Mouse (Mus musculus) c-Kit-negative CD71-positive TER-119-positive erythroid progenitor cells, embryonic 14.5 days (primary cell): ENCODE results near the gene Prdm1.

Experiments
- DNase-seq: peaks from one replicate; pipeline ENCODE4 v3.0.0-alpha.2; 2013; ENCODE audit warnings: low read depth, low spot score

The Prdm1 gene

DNA sequence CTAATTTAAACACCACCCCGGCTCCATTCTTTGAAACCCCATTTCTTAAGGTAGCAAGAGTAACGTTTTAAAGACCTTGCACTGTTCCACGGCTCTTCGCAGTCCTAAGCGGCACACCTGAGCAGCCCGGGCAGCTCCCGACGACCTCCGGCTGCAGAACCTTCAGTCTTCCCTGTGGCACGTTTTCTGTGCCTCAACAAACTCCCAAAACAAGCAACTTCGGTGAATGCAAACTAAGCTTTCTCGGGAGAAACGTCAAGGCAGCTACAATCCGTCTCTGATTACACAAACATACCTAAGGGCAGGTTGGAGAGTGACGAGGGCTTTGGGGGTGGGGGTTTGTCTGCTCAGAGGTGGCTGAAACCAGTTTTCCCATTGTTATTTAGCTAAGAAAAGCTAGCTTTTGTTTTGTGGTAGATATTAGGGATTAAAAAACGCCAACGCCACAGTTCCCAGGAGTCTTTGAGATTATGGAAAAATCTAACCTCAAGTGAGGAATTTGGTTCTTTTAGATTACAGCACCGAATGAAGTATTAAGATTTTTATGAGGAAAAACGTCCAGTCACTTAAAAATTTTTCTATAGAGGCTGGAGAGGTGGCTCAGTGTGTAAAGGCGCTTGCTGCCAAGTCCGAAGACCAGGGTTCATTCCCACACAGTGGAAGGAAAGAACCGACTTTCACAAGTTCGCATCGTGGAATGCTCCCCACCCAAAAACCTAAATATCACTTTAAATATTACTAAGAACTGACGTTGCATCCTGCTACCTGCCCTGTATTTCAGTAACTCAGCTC is at the start of gene Prdm1:
Prdm1 (minus strand) TSS at position 211 of the 792 bp plus-strand sequence.
- DNase-seq: no peak

DNA sequence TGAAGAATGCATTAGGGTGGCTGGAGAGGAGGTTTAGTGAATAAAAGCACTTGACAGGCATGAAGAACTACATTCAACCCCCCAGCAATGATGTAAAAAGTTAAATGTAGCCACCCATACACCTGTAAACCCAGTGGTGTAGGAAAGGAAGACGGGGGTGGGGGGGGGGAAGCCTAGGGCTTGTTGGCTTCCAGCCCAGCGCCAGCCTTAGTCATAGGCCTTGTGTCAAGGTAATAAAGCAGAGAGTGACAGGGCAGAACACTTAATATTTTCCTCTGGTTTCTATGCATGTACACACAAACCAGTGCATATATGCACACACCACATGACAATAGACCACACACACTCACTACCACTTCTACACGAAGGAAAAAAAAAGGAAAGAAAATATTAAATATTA is 37.7 kb upstream of the Prdm1 start:
- no peak for DNase-seq

DNA sequence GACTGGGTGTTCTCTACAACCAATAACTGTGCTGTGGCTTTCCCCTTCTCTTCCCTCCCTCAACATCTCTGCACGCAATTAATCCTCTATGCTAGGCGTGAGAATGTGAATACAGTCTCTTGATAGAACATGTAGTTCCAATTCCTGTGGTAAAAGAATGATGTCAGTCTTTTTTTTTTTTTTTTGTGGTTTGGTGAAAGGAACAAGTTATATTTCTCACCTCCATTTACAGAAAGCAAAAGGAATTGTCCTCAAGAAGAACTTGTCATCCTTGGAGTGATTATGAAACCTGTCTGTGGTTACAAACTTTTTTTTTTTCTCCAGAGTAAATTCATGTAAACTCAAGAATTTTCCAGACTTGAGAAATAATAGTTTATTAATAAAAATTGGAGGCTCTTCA is 36.8 kb upstream of the Prdm1 start:
- no peak for DNase-seq

DNA sequence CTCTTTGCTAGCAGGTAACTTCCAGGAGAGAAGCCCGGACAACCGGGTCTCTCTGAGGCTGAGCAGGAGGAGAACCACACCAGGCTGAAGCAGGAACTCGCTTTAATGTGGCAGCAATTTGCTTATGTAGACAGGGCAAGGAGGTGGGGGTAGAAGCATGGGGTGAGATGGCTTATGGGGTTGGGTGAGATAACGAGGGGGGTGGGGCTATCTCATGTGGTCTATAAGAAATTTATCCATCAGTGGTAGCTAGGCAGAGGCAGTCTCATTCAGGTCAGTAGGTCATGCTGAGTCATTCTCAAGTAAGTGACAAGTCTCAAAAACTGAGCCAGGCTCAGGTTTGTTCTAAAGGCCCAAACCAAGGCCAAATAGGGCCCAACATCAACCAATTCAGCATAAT is 28.5 kb upstream of the Prdm1 start:
- peak; percentile 16 for DNase-seq

DNA sequence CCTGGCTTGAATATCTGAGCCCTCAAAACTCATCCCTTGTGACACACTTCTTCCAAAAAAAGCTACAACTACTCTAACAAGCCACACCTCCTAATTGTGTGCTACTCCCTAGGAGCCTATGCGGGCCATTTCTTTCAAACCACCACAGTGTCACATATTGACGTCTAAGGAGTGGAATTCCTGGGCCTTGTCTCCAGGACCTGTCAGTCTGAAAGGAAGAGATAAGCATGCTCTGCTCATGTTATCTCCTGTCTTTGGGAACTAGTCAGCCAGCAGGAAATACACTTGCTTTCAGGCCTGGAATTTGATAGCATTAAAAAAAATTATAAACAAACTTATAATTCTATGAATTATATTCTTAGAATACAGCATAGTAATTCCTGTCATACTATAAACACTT is 27.0 kb upstream of the Prdm1 start:
- peak; percentile 24 for DNase-seq

DNA sequence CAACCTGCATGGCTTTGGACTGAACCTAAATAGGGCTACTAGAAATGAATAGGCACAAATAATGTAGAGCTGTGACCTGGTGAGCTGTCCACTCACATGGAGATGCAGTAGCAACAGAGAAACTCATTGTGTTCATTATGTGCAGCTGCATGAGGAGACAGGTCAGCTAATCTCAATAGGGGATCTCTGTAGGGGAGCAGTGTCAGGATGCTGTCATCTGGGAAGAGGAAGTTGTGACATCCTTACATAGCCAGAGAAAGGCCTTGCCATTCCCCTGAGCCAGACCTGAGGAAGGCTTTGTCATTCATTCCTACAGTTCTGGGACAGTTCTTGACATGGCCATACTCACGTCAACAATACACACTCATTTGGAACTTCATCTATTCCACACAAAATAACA is 25.3 kb upstream of the Prdm1 start:
- no peak for DNase-seq

DNA sequence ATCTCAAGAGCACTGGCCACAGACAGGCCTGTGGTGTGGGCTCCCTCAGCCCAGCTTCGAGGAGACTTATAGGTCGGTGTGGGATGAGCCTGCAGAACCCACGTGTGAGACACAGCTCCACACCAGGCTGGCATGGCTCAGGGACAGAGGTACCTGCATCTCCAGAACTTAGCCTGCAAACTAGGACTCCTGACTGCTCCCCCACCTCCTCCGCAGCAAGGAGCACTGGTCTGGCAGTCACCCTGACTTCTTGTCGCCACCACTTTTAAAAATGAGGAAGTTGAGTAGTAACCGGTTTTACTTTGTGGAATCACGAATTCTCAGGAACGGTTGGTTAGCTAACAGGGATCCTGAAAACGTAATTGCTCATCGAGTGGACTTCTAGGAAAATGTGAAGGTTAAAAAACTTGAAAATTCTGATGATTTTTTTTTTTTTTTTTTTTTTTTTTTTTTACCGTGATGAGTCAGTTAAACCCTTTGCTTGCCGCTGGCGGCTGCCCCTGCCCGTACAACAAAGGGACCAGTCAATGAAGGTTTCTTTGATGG is 10.8 kb upstream of the Prdm1 start:
- no peak for DNase-seq

DNA sequence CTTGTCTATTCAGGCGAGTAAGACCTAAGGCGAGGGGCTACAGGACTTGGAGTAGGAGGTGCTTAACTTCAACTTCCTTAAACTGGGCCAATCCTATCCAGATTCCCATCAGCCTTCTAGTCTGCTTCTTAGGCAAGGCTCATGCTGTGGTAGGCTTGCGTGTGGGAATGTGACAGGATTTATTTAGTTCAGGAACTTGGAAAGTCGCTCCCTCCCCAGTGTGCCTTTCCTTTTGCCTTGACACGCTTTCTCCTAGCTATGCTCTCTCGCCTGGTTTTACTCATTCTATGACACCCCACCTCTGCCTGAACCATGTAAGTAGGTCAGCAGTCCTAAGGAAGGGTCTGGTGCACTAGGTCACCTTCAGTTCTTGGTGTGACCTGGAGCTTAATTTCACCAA is 9.8 kb upstream of the Prdm1 start:
- DNase-seq: no peak

DNA sequence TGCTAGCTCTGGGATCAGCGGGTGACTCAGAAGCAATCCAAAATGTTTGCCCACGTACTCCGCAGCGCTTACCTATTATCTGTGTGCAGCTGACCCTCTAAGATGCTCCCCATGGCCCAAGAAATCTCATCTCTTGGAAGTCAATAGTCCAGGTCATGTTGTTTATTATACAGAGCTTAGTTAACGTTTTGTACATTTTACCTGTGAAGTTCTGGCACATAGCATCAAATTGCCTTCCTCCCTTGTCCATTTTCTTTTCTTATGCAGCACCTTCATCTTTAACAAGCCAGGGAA is 1.7 kb upstream of the Prdm1 start:
- DNase-seq: no peak

DNA sequence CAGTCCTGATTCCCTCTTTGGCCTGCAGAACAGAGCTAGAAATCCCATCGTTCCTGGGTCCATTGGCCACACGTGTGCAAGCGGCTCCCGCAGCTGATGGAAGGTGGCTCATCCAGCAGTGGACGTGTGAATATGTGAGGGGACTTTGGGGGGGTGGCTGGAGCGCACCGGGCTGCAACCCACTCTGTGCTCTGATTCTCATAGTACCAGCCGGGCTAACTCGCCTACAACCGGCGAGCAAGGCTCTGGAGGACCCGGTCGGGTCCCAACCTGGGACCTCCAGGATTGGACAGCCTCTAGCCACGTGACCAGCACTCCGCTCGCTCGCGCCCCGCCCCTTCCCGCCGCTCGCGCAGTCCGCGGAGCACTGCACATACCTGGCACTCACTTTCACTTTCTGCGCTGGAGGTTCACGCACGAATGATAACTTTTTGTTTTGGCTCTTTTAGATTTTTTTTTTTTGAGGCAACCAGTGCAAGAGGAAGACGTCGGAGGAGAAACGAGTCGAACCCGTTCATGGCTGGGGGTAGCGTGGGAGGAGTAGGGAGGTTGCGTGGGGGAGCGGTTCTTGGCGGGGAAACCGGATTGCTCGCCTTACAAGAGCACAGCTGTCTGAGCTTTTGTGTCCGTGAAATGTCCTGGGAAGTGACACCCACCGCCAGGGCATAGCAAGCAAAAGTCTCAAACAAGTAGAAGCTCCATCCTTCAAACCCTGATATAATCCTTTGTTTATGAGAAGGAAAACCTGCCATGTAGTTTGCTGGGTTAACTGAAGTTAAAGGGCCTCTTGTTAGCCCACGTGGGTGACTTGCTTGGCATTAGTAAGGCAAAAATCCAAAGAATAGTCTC is 1.1 kb upstream of the Prdm1 start:
- peak; percentile 70 for DNase-seq

DNA sequence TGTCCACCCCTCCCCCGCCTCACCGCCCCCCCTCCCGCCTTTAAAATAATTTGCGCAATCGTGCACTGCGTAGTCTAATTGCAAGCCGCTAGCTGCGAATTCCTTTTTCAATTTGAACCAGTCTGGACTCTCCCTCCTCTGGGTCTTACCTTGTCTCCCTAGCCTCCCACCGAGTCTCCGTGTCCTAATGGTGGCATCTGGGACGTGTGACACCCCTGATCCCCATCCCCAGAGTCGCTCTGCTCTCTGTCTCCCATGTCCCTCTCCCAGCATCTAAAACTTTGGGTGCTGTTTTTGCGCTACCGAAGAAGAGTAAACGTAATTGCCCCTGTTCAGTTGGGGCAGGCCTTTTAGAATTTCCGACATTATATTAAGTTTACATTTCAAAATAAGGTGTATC is 650 bp downstream of the Prdm1 start:
- DNase-seq: no peak

DNA sequence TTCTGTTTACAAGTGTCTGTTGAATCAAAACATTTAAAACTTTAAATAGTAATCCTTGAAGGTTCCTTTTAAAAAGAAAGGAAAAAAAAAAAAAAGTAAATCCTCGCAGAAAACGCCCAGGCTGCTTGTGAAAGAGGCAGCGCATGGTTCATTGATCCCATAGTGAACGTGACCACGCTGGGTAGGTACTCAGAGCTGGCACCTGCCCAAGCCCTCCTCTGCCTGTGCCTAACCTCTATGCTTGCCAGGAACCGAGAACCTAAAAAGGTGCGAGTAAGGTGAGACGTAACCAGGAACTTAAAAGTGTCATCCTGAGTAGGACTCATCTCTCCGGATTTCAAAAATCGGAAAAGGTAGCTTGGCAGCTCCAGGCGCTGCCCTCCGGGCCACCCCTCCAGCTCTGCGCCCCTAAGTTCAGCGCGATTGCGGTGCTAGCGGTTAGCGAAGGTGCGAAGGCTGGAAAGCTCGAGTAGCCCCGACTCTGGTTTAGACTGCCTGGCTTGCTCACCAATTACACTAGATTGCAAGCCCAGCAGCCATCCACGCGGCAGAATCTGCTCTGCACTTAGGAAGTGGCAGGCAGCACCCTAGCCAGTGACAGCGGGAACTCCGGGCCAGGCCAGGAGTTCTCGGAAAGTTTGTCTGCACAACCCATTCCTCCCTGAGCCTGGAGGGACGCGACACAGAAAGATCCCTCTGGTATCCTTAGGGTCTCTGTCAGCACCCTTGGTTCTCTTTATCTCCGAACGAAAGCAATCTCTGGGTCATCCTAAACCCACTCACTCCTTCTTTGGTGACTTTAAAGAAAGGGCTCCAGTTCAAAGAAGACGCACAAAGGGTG is 1.3 kb downstream of the Prdm1 start:
- DNase-seq: no peak

DNA sequence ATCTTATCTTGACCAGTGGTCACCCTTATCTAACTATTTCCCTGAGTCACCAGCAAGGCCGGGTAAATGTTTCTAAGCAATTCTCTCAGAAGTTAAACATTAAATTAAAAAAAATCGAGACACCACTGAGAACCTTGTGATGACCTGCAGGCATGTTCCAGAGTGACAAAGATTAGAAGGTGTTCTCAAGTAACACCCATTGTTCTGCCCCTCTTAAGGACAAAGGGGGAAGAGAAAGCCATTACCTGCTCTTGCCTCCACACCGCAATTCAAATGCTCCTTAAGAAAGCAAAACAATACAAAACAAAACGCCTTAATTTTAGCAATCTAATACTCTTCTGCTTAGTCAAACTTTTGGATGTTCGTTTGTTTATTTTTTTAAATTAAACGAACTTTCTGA is 8.1 kb downstream of the Prdm1 start:
- no peak for DNase-seq

DNA sequence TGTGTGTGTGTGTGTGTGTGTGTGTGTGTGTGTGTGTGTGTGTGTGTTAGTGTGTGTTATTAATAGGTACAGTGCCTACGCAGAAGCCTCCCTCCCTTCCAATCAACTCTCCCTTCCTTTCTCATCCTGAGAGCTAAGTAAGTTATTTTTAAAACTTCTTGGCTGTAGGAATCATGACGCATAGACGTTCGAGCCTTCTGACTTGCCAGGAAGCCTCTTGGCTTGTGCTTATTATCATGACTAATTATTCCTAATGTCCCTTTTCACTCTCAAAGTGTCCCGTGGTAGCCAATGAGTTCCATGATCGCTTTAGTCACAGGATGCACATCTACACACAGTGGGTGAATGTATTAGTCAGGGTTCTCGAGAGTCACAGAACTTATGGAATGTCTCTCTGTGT is 9.7 kb downstream of the Prdm1 start:
- no peak for DNase-seq

DNA sequence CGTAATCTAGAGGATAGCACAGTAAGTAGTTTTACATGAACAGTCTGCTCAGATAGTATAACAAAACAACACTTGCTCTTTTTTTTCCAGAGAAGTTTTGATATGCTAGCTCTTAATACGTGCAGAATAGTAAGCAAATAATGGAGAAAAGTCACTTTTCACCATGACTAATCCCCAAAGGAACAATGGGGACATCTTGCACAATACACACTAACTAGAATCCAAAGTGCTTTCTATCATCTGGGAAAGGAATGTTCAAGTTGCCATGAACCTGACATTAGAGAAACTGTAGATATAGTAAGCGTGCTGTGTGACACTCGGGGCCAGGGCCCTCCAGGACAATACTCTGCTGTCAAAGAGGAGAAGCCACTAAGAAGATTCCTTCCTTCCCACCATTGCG is 15.2 kb downstream of the Prdm1 start:
- DNase-seq: no peak

DNA sequence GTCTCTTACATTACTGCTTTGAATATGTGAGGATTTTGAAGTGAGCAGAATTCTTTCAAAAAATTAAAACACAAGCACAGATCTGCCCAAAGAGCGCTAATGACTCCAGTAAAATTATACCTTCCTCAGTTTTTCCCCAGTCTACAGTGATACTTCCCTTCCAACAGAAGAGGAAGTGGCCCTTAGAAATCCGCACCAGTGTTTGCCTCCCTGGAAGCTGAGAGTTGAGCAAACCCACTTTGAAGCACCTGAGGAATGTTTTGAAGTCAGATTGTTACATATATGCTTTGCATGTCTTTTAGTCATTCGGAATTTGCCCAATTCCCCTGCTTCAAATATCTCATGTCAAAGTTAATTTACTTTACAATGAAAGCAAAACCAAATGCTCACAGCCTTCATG is 17.3 kb downstream of the Prdm1 start:
- DNase-seq: no peak

DNA sequence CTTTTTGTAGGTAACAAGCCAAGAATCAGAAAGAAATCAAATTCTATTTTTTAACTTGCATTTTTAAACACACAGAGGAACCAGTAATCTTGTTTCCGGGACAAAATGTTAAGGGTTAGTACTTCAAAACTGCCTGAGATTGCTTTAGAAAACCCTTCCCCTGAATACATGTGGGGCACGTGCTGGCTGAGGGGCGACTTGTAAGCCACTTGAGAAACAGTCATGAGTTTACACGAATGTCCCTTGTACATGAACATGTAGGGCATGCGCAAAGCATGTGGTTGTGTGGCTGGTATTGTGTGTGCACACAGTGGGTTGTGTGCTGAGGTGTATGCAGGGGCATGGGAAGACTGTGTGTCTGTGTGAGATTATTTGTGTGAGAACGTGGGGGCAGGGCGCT is 19.7 kb downstream of the Prdm1 start:
- DNase-seq: no peak

DNA sequence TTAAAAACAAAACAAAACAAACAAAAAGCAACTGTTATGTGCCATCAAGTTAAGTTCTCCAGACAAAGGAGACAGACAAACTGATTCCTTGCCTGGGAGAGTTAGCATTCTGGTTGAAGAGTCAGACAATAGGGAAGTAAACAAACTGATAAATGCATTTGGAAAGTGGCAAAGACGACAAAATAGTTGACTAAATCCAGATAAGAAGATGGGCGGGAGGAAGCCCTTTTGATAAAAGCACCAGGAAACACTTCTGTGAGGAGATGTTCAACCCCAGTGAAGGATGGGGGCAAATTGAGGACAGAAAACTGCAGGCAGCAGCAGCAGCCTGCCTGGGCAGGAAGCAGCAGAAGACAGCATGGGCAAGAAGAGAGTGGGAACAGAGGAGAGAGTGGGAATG is 20.3 kb downstream of the Prdm1 start:
- no peak for DNase-seq

DNA sequence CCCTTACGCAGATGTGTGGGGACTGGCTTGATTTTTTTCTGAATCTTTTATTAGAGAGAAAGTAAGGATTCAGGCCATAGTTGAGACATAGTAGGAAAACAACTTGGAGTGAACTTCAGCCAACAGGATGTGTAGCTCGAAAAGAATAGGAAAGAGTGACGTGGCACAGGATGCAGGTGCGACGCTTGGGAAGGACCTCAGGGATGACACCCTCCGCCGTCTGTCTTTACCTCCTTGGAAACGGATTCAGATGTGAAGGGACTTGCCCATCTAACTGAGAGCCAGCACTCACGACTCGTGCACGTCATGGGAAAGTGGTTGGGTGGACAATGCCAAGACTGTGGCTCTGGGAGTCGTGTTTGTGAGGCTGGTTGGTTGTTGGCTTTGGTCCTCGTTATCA is 25.4 kb downstream of the Prdm1 start:
- no peak for DNase-seq

DNA sequence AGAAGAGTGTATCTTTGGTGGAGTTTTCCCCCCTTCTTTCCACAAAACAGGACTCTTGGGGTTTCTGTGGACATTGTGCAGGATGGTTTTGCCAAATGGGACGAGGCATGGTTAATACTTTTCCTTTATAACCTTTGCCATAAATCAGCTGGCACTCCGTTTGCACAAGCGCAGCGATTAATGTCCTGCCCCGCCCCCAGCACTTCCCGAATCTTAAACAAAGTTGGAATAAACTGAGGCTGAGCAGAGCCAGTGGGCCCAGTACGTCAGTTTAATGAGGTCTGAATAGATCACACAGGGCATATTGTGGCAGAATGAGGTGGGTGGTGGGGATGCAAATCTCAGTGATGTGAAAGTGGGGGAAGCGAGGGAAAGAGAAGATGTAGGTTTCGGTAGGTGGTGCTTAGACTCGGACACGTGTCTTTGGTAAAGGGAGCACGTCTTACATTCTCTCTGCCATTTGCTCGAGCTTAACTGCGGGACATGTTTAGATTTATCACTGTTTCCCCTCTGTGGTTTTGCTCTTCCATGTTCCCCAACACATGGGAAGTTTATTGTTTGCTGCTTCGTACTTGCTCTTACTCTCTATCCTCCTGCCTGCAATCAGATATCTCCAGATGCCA is 28.3 kb downstream of the Prdm1 start:
- DNase-seq: no peak

DNA sequence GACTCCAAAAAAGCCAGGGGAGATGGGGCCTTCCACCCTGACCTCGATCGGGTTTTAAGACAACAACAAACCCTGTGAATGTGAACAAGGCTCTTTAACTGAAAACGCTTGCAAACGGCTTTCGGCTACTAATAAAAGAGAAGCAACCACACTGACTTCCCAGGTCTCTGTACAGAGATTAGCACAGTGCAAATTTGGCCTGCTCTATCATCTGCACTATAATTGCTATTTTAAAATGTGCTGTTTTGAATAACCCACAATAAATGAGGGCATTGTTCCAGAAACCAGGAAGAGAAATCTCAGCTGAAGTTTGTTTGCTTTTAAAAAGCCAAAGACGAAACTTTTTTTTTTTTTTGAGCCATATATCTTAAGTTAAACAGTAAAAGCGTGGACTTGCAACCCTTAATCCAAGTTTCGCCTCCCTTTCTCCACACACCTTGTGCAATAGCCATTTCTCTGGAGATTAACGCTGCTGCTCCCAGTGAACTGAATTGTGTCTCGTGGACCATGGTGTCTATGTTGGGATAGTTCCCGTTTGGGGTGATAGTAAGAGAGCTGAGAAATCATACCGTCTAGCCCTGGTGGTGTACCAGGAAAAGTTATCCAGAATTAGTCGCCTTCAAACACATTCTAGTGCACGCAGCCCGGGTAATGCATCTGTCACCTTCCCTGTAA is 34.3 kb downstream of the Prdm1 start:
- DNase-seq: no peak
